Mouse (Mus musculus) myocyte (in vitro differentiated cells): ENCODE data around the gene Lenep. TPM values are rescaled to one million over a fixed set of nuclear protein-coding genes. Genes with fewer than 3 reads are reported as not detected.

Experiments
- H3K27me3 ChIP-seq: one replicate; pipeline ENCODE4 v1.6.1; 2011; ENCODE audit not compliant: control insufficient read depth, insufficient read depth, insufficient read length
- H3K36me3 ChIP-seq: one replicate; pipeline ENCODE4 v1.6.1; 2011; ENCODE audit not compliant: control insufficient read depth, insufficient read depth
- H3K4me2 ChIP-seq: one replicate; pipeline ENCODE4 v1.6.1; 2011; ENCODE audit warnings: low read depth, control low read depth
- H3K4me3 ChIP-seq: one replicate; pipeline ENCODE4 v1.5.1; 2011; ENCODE audit warnings: mild to moderate bottlenecking, control low read depth, moderate library complexity
- H3K79me2 ChIP-seq: one replicate; pipeline ENCODE4 v1.6.1; 2011; ENCODE audit not compliant: control insufficient read depth, insufficient read depth
- H3ac ChIP-seq: one replicate; pipeline ENCODE4 v1.6.1; 2011; ENCODE audit not compliant: control insufficient read depth, insufficient read length
- CEBPB ChIP-seq: IDR thresholded peaks from 2 replicates; pipeline ENCODE4 v1.6.1; 2011; ENCODE audit warnings: mild to moderate bottlenecking, moderate library complexity; ENCODE audit not compliant: poor library complexity, insufficient read depth, severe bottlenecking
- E2F4 ChIP-seq: IDR thresholded peaks from one replicate; pipeline ENCODE4 v1.6.1; 2011; ENCODE audit warnings: mild to moderate bottlenecking, control low read depth, moderate library complexity; ENCODE audit not compliant: insufficient read depth
- MAX ChIP-seq: IDR thresholded peaks from one replicate; pipeline ENCODE4 v1.6.1; 2011; ENCODE audit warnings: low read depth, mild to moderate bottlenecking, control low read depth
- MYOD1 ChIP-seq, 3 experiments: IDR thresholded peaks; one replicate each; pipeline ENCODE4 v1.6.1; 2011; ENCODE audit warnings: control low read depth in 2 of 3, low read depth in 2 of 3, mild to moderate bottlenecking in 2 of 3, moderate library complexity in 1 of 3; ENCODE audit not compliant: insufficient read length in 2 of 3, control insufficient read depth in 1 of 3
- MYOG ChIP-seq, 3 experiments: IDR thresholded peaks; one replicate each; pipeline ENCODE4 v1.6.1; 2011; ENCODE audit warnings: control low read depth in 2 of 3, low read depth in 2 of 3, mild to moderate bottlenecking in 2 of 3; ENCODE audit not compliant: insufficient read length in 2 of 3, control insufficient read depth in 1 of 3, insufficient read depth in 1 of 3
- POLR2A ChIP-seq: IDR thresholded peaks from one replicate; pipeline ENCODE4 v1.6.1; 2011; ENCODE audit warnings: low read depth, mild to moderate bottlenecking, control low read depth, moderate library complexity; ENCODE audit not compliant: insufficient read length
- POLR2AphosphoS2 ChIP-seq: IDR thresholded peaks from one replicate; pipeline ENCODE4 v1.6.1; 2011; ENCODE audit warnings: low read depth, control low read depth; ENCODE audit not compliant: insufficient read length
- REST ChIP-seq: IDR thresholded peaks from one replicate; pipeline ENCODE4 v1.6.1; 2011; ENCODE audit warnings: mild to moderate bottlenecking, control low read depth, moderate library complexity; ENCODE audit not compliant: insufficient read depth, insufficient read length
- SRF ChIP-seq: IDR thresholded peaks from one replicate; pipeline ENCODE4 v1.6.1; 2011; ENCODE audit warnings: low read depth; ENCODE audit not compliant: control insufficient read depth, insufficient read length
- TCF12 ChIP-seq: IDR thresholded peaks from one replicate; pipeline ENCODE4 v1.6.1; 2011; ENCODE audit warnings: mild to moderate bottlenecking, control low read depth; ENCODE audit not compliant: poor library complexity, insufficient read depth, severe bottlenecking
- TCF3 ChIP-seq: IDR thresholded peaks from one replicate; pipeline ENCODE4 v1.6.1; 2011; ENCODE audit warnings: low read depth, control low read depth; ENCODE audit not compliant: insufficient read length
- USF1 ChIP-seq: IDR thresholded peaks from one replicate; pipeline ENCODE4 v1.6.1; 2011; ENCODE audit warnings: low read depth, mild to moderate bottlenecking, control low read depth, moderate library complexity
- polyA plus RNA-seq: library from polyadenylated mRNA; unstranded; fragments of >200 nt; fragmentation: generic; extraction: Trizol; gene quantifications from one replicate; pipeline ENCODE4 v1.2.1, GENCODE M21; 2012; ENCODE audit warnings: missing spikeins

Gene Lenep
- polyA plus RNA-seq, 1 experiment, result not detected

DNA sequence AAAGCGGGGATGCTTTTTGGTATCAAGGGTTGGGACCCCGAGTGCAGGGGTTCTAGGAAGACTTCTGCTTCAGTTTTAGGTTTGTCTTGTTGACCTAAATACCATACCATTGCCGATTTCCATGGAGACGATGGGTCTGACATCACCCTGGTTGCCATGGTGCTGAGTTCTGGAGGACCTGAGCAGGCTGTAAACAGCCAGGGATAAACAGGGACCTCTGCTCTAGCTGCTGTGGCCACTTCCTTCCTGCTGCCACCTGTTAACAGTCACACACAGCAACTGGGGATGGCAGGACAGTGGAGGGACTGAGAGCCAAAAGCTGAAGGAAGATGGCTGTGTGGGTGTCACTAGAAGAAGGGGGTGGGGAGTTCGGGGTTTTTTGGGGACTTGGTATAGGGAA, 34.7 kb upstream of the Lenep start:
- peak overlapping the region; percentile 38 for H3K4me3 ChIP-seq
- H3K27me3 ChIP-seq, result no peaks in the 10 kb centered on the region
- H3ac ChIP-seq, result no peak overlapping the region
- peak overlapping the region; percentile 74 for H3K4me2 ChIP-seq
- TF ChIP-seq MYOD1 (IDR thresholded peaks at IDR 0.05; ENCODE audit: control insufficient read depth in 1 of 3, insufficient read length in 2 of 3, low read depth in 2 of 3), result peak in 2 of 3 experiments; percentile 44 to 86
- TF ChIP-seq CEBPB, result no peak
- peak; percentile 46 for TF ChIP-seq POLR2A
- TF ChIP-seq MYOG (IDR thresholded peaks at IDR 0.05; ENCODE audit: control insufficient read depth in 1 of 3, insufficient read depth in 1 of 3, insufficient read length in 2 of 3, low read depth in 2 of 3), result peak in 2 of 3 experiments; percentile 13 to 78
- no peak for TF ChIP-seq SRF
- TF ChIP-seq MAX, result no peak
- H3K36me3 ChIP-seq, result peaks cover 9% of the 10 kb centered on the region
- H3K79me2 ChIP-seq, result peaks cover 28% of the 10 kb centered on the region

GRCm38 (mm10) chr3:89436176-89437113, 33.9 kb upstream of the Lenep start, which contains the start of gene Pbxip1:
TSS of gene Pbxip1 (plus strand) at chr3:89436706.
- Histone ChIP-seq H3ac (no peak within 1 kb of the TSS), H3K4me3 (peak within 1 kb of the TSS; percentile 38), H3K79me2 (peaks cover 36% of the 10 kb centered on the region), H3K36me3 (peaks cover 9% of the 10 kb centered on the region), H3K27me3 (no peaks in the 10 kb centered on the region), H3K4me2 (peak within 1 kb of the TSS; percentile 74)
- TF ChIP-seq E2F4 (no peak), POLR2A (peak; percentile 80), MAX (no peak), POLR2AphosphoS2 (peak; percentile 84), USF1 (peak; percentile 94), MYOG (IDR thresholded peaks at IDR 0.05; ENCODE audit: control insufficient read depth in 1 of 3, insufficient read depth in 1 of 3, insufficient read length in 2 of 3, low read depth in 2 of 3) (peak; percentile 46 to 84 (median 84)), MYOD1 (IDR thresholded peaks at IDR 0.05; ENCODE audit: control insufficient read depth in 1 of 3, insufficient read length in 2 of 3, low read depth in 2 of 3) (peak; percentile 98 to 99 (median 99)), TCF3 (peak; percentile 89), CEBPB (no peak), TCF12 (peak; percentile 90), SRF (no peak), REST (no peak)

DNA sequence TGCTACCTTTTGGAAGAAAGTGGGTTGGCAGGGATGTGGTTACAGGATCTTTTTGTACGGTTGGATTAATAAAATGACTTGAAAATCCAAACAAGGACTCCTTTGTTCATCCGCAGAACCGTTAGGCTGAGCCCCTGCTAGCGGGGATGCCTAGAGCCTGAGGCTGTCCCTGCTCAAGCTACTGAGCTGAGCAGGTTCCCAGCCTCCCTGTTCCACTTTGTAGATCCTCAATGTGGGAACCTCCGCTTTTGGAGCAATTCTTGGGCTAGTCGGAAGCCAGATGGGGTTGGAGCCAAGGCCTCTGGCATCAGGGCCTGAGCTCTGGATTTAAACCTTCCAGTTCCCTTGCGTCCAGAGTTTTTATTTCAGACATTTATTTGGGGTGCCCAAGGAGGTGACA, 32.4 kb upstream of the Lenep start:
- Histone ChIP-seq H3K27me3 (no peaks in the 10 kb centered on the region), H3ac (no peak overlapping the region), H3K36me3 (peaks cover 9% of the 10 kb centered on the region), H3K4me3 (no peak overlapping the region), H3K4me2 (peak overlapping the region; percentile 49), H3K79me2 (peaks cover 46% of the 10 kb centered on the region)
- TF ChIP-seq USF1, result no peak
- no peak for TF ChIP-seq TCF3
- no peak for TF ChIP-seq CEBPB
- no peak for TF ChIP-seq POLR2AphosphoS2
- no peak for TF ChIP-seq SRF
- no peak for TF ChIP-seq MAX

DNA sequence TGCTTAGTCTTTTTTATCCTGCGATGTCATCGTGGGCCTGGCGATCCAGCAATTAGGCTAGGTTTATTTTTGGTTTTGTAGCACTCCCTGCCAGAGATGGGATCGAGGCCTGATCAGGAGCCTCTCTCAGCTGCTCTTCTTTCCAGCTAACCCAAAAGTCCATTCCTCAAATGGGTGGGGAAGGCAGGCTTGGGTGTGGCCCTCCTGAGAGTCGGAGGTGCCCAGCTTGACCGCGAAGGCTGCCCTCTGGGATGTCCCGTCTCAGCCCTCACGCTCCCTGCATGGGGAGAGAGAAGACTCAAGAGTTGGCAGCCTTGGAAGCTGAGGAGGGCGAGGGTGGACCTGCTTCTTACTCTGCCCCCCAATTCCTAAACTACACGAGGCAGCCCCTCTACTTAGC, 31.9 kb upstream of the Lenep start:
- Histone ChIP-seq H3K27me3 (no peaks in the 10 kb centered on the region), H3ac (no peak overlapping the region), H3K79me2 (peaks cover 46% of the 10 kb centered on the region), H3K4me3 (no peak overlapping the region), H3K36me3 (peaks cover 9% of the 10 kb centered on the region), H3K4me2 (peak overlapping the region; percentile 49)
- TF ChIP-seq POLR2AphosphoS2 (peak; percentile 62), POLR2A (peak; percentile 37), MYOG (IDR thresholded peaks at IDR 0.05; ENCODE audit: control insufficient read depth in 1 of 3, insufficient read depth in 1 of 3, insufficient read length in 2 of 3, low read depth in 2 of 3) (peak in 2 of 3 experiments; percentile 62 to 77), SRF (no peak), MYOD1 (IDR thresholded peaks at IDR 0.05; ENCODE audit: control insufficient read depth in 1 of 3, insufficient read length in 2 of 3, low read depth in 2 of 3) (peak in 1 of 3 experiments; percentile 19), TCF12 (no peak)

GRCm38 (mm10) chr3:89432606-89433005, 30.0 kb upstream of the Lenep start:
- Histone ChIP-seq H3ac (no peak overlapping the region), H3K27me3 (no peaks in the 10 kb centered on the region)

More at GRCm38 (mm10) chr3:89432606-89433005, 30.0 kb upstream of the Lenep start:
- Histone ChIP-seq H3K4me3 (no peak overlapping the region), H3K36me3 (peaks cover 9% of the 10 kb centered on the region), H3K79me2 (peaks cover 35% of the 10 kb centered on the region), H3K4me2 (no peak overlapping the region)
- TF ChIP-seq TCF3, result no peak
